Mouse (Mus musculus) CD8-positive naive resting alpha-beta T cell, adult 2 months (primary cell): Measurements from ENCODE around the gene Bcl2l15.
"Not testable (repeated sequence)": the region's sequence is repeated elsewhere in the genome, so short reads cannot be mapped to it uniquely, and the experiment has no call there.

Source experiments
- DNase-seq, 2 experiments: peaks; one replicate each; pipeline ENCODE4 v3.0.0; 2022; ENCODE audit warnings: low read depth in 2 of 2, low spot score in 2 of 2

The Bcl2l15 gene

DNA sequence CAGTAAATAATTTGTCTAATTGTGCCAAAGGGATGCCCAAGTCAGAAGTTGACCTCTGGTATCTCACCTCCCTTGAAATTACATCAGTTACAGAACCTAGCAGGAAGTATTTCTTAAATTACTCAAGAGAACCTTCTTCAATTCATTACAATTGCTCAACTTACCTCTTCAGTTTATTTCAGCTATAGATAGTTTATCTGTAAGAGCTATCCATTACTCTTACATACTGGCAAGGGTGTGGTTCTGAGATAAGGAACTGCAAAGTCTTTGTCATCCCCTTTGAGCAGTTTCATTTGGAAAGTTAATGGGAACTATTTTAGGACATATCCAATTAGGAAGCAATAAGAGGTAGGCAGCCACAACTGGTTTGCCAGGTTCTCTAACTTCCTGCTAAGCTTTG lies at the start of gene Bcl2l15:
TSS of gene Bcl2l15 (plus strand) at position 176 of the 400 bp plus-strand sequence.
- no peak for DNase-seq

- no peak for DNase-seq
Observed at GRCm38 (mm10) chr3:103782844-103783609, 49.4 kb upstream of the Bcl2l15 start.

GRCm38 (mm10) chr3:103787225-103787624 lies 45.2 kb upstream of the Bcl2l15 start:
- DNase-seq = no peak

GRCm38 (mm10) chr3:103789096-103789495 lies 43.3 kb upstream of the Bcl2l15 start:
- no peak for DNase-seq

GRCm38 (mm10) chr3:103789891-103790345 lies 42.5 kb upstream of the Bcl2l15 start:
- DNase-seq = peak; percentile 48 to 59

DNA sequence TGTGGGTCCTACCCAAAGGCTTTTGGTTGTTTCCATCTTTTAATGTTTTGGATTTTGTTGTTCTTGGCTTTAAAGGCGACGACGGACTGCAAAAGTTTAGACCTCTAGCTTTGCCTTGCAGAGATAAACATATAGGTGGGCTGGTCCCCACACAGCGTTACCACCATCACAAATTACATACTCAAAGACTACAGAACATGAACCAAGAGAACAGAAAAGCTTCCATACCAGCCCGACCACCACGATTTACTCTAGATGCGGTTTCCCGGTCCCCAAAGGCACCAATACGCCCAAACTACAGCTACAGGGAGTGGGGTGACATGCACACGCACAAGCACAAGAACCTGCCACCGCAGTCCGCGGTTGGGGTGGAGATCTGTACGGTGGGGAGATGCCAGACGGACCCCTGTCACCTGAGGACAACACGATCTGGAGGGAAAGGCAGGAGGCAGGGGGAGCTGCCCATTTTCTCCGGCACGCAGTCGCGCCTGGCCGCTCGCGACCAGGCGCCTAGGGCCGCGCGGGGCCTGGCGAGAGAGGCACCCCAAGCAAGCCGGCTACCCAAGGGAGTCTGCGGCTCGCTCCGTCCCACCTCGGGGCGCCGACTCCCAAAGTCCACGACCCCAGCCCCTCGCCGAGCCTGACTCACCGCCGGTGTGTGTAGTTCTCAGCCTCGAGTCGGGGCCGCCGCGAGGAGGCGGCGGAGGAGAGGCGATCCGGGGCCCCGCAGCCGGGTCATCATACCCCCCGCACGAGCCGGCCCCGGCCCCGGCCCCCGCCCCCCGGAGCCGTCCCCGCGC lies 41.9 kb upstream of the Bcl2l15 start:
- peak; percentile 30 to 31 for DNase-seq

DNA sequence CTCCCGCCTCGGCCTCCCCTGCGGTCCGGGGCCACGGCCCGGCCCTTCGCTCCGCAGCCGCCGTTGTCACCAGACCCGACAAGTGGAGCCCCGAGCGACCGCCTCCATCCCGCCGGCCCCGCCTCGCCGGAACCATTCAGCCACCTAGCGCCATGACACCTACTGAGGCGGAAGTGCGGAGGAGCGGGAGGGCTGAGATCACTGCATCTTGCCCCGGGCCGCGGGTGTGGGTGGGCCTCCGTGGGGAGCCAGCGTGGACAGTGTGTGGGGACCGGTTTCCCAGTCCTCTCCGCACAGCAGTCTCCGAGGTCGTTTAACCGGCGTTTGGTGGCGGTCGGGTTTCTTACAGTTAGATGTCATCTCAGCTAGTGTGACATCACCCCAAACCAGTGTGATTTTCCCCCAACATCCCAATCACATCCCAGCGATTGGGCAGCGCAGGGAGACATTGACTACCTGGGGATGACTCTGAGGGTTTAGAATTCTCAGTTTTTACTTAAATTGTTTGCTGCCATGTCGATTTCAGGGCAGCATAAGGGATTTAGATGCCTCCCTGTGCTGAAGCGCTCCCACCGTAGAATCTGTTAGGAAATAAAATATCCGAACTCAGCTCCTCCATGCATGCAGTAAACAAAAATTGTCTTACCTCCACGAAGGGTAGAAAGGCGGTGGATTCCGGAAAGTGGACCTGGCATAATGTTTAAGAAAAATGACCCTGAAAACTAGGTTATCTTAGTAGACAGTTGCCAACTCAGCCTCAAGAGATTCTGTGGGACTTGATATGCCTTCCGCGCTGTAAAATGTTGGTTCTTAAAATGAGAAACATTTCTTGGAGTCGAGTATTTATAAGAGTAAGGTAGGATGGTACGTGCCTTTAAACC lies 40.9 kb upstream of the Bcl2l15 start, which contains the start of gene Hipk1:
TSS of gene Hipk1 (minus strand) at position 334 of the 881 bp plus-strand sequence.
- peak; percentile 89 to 90 for DNase-seq

GRCm38 (mm10) chr3:103792111-103792406 lies 40.3 kb upstream of the Bcl2l15 start:
- not testable (repeated sequence) for DNase-seq

- no peak for DNase-seq
Observed at GRCm38 (mm10) chr3:103792566-103792965, 39.8 kb upstream of the Bcl2l15 start.

- no peak for DNase-seq
Observed at GRCm38 (mm10) chr3:103796389-103796788, 36.0 kb upstream of the Bcl2l15 start.

- DNase-seq = no peak
Observed at GRCm38 (mm10) chr3:103799507-103799906, 32.9 kb upstream of the Bcl2l15 start.

- DNase-seq = peak; percentile 53 to 58
Observed at GRCm38 (mm10) chr3:103801631-103802531, 30.5 kb upstream of the Bcl2l15 start.

GRCm38 (mm10) chr3:103802861-103803260 lies 29.5 kb upstream of the Bcl2l15 start:
- DNase-seq = peak; percentile 15 to 21

DNA sequence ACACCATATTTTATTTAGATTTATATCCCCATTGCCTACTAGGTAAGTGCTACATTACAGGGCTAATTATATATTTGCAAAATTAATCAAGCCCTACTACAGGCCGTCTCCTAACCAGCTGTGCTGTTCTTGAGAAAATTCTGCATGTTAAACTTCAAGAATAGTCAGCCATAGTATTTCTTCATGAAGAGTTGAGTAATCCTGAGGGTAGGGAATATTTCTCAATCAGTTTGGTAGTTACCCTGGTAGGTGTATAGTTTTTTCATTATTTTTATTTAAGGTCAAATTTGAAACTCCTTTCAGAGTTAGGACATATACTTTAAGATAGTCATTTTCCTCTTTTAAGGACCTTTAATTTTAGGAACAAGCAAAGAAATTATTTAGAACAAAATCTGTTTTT lies 26.7 kb upstream of the Bcl2l15 start:
- DNase-seq = no peak

- DNase-seq = peak; percentile 84 to 87
Observed at GRCm38 (mm10) chr3:103808891-103809798, 23.3 kb upstream of the Bcl2l15 start, which contains the start of the genes Dclre1b, Ap4b1 and Gm43064. TSS of gene Dclre1b (minus strand) at chr3:103809444. TSS of gene Ap4b1 (plus strand) at chr3:103809520. TSS of gene Gm43064 (plus strand) at chr3:103809573.

DNA sequence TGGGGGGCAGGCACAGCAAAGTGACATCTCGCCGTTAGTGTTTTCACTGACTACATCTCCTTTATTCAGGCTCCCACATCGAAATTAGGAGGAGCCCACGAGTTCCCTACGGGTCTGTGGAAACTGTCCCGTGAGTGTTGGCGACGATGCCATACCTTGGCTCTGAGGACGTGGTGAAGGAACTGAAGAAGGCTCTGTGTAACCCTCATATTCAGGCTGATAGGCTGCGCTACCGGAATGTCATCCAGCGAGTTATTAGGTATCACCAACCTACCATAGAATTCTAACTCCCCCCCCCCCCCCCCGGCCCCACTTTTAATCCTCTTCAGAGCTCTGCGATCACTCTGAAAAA lies 22.6 kb upstream of the Bcl2l15 start:
- no peak for DNase-seq

GRCm38 (mm10) chr3:103810967-103811366 lies 21.4 kb upstream of the Bcl2l15 start:
- DNase-seq = no peak

DNA sequence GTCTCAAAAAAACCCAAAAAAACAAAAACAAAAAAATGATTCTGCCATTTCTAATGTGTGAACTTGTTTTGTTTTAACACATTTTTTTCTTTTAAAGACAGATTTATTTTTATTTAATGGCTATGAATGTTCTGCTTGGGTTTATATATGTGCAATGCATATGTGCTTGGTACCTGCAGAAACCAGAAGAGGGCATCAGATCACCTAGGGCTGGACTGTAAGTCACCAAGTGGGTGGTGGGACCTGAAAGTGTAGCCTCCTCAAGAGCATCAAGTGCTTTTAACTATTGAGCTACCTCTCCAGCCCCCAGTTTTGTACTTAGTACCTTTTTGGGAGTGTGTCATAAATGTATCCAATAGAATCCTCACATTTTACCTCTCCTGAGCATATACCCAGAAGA lies 4.9 kb upstream of the Bcl2l15 start:
- no peak for DNase-seq

DNA sequence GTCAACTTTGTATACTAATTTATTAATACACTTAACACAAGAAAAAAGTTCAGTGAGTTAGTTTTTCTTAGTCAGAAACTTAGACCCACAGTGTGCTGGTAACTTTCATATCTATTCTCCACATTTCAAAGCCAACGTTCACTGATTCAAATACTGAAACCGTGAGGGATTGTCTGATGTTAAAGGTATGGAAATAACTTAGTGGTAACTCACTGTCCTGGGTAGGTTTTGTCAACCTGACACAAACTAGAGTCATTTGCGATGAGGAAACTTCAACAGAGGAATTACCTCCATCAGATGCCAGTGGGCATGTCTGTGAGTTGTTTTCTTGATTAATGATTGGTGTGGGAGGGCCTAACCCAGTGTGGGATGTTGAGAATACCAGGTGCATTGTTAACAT lies 3.4 kb upstream of the Bcl2l15 start:
- no peak for DNase-seq
